Mouse (Mus musculus): Measurements from ENCODE around the gene Lck.
"Not testable (repeated sequence)": the region's sequence is repeated elsewhere in the genome, so short reads cannot be mapped to it uniquely, and the experiment has no call there.

Lck gene

GRCm38 (mm10) chr4:129554512-129554911 is 18.9 kb downstream of the Lck start:
- DNase-seq: not testable (repeated sequence)

- no peak for DNase-seq
These were observed 23.1 kb downstream of the Lck start for GRCm38 (mm10) chr4:129550295-129550694.

- DNase-seq: no peak
These were observed 24.1 kb downstream of the Lck start for GRCm38 (mm10) chr4:129549306-129549705.

GRCm38 (mm10) chr4:129547631-129548030 is 25.8 kb downstream of the Lck start:
- not testable (repeated sequence) for DNase-seq

- DNase-seq: no peak
These were observed 29.3 kb downstream of the Lck start for GRCm38 (mm10) chr4:129544106-129544505.

- DNase-seq: peak; percentile 100
These were observed 30.8 kb downstream of the Lck start, which contains the start of gene Hdac1 for GRCm38 (mm10) chr4:129542592-129543141. TSS of gene Hdac1 (minus strand) at chr4:129542713.

GRCm38 (mm10) chr4:129541868-129542591 is 31.4 kb downstream of the Lck start:
- peak; percentile 92 for DNase-seq

GRCm38 (mm10) chr4:129540012-129540411 is 33.4 kb downstream of the Lck start:
- DNase-seq: no peak

- DNase-seq: not testable (repeated sequence)
These were observed 44.5 kb downstream of the Lck start for GRCm38 (mm10) chr4:129528901-129529300.

GRCm38 (mm10) chr4:129525889-129526288 is 47.6 kb downstream of the Lck start:
- no peak for DNase-seq

GRCm38 (mm10) chr4:129525338-129525737 is 48.1 kb downstream of the Lck start:
- DNase-seq: no peak

GRCm38 (mm10) chr4:129518519-129518918 is 54.9 kb downstream of the Lck start:
- DNase-seq: no peak

- DNase-seq: no peak
These were observed 56.5 kb downstream of the Lck start for GRCm38 (mm10) chr4:129516925-129517324.

GRCm38 (mm10) chr4:129514300-129514898 is 59.0 kb downstream of the Lck start:
- peak; percentile 97 for DNase-seq

GRCm38 (mm10) chr4:129513891-129514290 is 59.5 kb downstream of the Lck start:
- DNase-seq: no peak

GRCm38 (mm10) chr4:129513086-129513767 is 60.2 kb downstream of the Lck start, which contains the start of gene Marcksl1:
TSS of gene Marcksl1 (plus strand) at chr4:129513581.
- peak; percentile 99 for DNase-seq

GRCm38 (mm10) chr4:129511413-129512096 is 61.9 kb downstream of the Lck start:
- DNase-seq: peak; percentile 87

GRCm38 (mm10) chr4:129510723-129511412 is 62.6 kb downstream of the Lck start:
- no peak for DNase-seq

- DNase-seq: no peak
These were observed 63.8 kb downstream of the Lck start for GRCm38 (mm10) chr4:129509650-129510049.

- peak; percentile 90 for DNase-seq
These were observed 64.4 kb downstream of the Lck start for GRCm38 (mm10) chr4:129508834-129509600.

- peak; percentile 93 for DNase-seq
These were observed 65.3 kb downstream of the Lck start for GRCm38 (mm10) chr4:129508237-129508515.

Measured in heart, adult 11 months (tissue).